Mouse (Mus musculus): ENCODE measurements around the gene Trp53tg5. TPM values are rescaled to one million over a fixed set of nuclear protein-coding genes. Genes with fewer than 3 reads are reported as not detected.

Gene Trp53tg5
- total RNA-seq, 2 experiments from 2014 or later: not detected

GRCm38 (mm10) chr2:164437710-164438109 is 35.8 kb downstream of the Trp53tg5 start:
- DNase-seq (ENCODE audit: extremely low spot score in 1 of 2, low spot score in 2 of 2): no peak
- intact Hi-C loops (cut with DNase I): no loop called here

DNA sequence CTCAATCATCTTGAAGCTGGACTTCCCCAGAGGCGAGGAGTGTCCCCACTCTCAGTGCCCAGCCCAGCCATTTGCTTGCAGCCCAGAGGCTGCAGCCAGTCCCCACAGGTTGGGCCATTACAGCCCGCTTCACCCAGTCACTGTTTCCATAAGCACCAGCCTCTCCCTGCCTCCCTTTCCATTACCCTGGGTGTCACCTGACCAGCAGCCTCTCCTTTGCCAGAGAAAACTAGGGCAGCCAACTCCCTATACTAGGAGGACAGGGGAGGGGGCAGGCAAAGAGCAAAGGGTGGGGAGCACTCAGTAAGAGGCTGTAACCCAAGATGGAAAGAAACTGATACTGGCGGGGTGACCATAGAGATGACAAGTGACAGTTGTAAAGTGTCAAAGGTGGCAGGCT is 36.6 kb downstream of the Trp53tg5 start:
- intact Hi-C loops (cut with DNase I): no loop called here
- no peak for DNase-seq (ENCODE audit: extremely low spot score in 1 of 2, low spot score in 2 of 2)

DNA sequence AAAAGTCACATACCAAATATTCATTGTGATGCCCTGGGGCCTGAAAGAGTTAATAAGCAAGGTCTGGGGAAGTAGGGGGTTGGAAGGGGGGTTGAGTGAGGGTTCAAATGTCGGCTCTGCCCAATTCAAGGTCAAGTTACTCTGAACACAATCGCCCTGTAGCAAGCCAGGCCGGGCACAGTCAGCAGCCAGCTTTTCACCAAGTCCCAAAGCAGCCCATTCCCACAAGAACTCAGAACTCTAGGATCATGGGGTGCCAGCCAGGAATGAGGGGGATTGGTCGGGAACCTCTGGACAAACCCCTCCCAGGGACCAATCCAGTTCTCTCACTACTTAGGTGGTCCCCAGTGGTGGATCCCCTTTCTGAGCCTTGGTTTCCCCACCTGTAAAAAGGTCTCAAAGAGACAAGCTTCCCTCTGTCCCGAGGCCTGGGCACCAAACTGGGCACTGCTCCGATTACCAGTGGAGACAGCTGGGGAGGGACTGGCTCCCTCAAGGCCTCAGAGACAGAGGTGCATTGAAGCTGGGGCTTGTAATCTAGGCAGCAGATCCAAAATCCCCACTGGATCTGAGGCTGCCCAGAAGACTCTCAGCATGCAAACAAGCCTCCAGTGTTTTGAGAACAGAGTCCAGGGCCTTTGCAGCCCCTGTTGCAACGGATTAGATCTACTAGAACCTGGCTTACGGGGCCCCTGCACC is 37.2 kb downstream of the Trp53tg5 start:
- intact Hi-C loops (cut with DNase I): no loop called here
- peak in 1 of 2 experiments; percentile 37 for DNase-seq (ENCODE audit: extremely low spot score in 1 of 2, low spot score in 2 of 2)

DNA sequence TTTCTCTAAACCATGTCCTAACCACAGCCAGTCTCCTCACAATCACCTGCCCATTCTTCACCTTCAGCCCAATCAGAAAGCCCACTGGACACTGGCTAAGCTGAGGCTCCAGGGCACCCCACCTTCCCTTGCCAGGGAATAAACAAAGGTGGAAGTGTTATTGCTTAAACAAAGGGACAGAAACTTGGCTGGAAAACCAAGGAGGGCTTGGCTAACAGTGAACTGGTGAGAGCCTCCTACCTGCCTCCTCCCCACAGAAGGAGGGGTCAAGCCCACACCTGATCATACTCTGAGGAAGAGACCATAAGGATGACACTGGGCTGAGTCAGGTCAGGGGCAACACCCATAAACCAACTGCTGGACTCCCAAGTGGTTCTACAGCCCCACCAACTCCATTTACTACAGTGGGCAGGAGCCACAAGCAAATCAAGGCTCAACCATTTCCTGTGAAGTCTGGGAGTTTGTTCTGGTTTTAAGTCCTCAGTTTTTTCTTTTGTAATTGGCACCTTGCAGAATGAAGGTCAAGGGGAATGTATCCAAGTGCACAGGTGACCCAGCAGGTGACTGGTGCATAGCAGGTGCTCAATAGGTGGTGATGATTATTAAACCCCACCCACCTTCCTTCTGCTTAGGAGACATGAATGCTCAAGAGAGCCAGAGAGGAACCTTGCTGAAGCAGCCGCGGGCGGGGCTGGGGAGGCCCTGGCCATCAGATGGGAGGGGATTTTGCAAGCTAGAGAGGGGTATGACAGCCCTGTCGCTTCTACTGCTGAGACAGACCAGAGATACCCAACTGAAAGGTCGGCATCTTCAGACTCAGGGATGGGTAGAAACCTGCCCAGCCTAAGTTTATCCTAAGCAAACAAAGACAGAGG is 38.1 kb downstream of the Trp53tg5 start:
- intact Hi-C loops (cut with DNase I): no loop called here
- no peak for DNase-seq (ENCODE audit: extremely low spot score in 1 of 2, low spot score in 2 of 2)

- DNase-seq (ENCODE audit: extremely low spot score in 1 of 2, low spot score in 2 of 2): no peak
- intact Hi-C loops (cut with DNase I): no loop called here
Measured at GRCm38 (mm10) chr2:164434681-164435080, 38.8 kb downstream of the Trp53tg5 start.

GRCm38 (mm10) chr2:164433278-164433895 is 40.1 kb downstream of the Trp53tg5 start:
- intact Hi-C loops (cut with DNase I): no loop called here
- DNase-seq (ENCODE audit: extremely low spot score in 1 of 2, low spot score in 2 of 2): no peak

- intact Hi-C loops (cut with DNase I): no loop called here
Measured at GRCm38 (mm10) chr2:164432541-164433191, 40.9 kb downstream of the Trp53tg5 start.

GRCm38 (mm10) chr2:164431676-164432465 is 41.7 kb downstream of the Trp53tg5 start:
- intact Hi-C loops (cut with DNase I): no loop called here
- no peak for DNase-seq (ENCODE audit: extremely low spot score in 1 of 2, low spot score in 2 of 2)

More at GRCm38 (mm10) chr2:164432541-164433191, 40.9 kb downstream of the Trp53tg5 start:
- DNase-seq (ENCODE audit: extremely low spot score in 1 of 2, low spot score in 2 of 2): peak in 1 of 2 experiments; percentile 40

GRCm38 (mm10) chr2:164430697-164431096 is 42.8 kb downstream of the Trp53tg5 start:
- intact Hi-C loops (cut with DNase I): no loop called here
- no peak for DNase-seq (ENCODE audit: extremely low spot score in 1 of 2, low spot score in 2 of 2)

DNA sequence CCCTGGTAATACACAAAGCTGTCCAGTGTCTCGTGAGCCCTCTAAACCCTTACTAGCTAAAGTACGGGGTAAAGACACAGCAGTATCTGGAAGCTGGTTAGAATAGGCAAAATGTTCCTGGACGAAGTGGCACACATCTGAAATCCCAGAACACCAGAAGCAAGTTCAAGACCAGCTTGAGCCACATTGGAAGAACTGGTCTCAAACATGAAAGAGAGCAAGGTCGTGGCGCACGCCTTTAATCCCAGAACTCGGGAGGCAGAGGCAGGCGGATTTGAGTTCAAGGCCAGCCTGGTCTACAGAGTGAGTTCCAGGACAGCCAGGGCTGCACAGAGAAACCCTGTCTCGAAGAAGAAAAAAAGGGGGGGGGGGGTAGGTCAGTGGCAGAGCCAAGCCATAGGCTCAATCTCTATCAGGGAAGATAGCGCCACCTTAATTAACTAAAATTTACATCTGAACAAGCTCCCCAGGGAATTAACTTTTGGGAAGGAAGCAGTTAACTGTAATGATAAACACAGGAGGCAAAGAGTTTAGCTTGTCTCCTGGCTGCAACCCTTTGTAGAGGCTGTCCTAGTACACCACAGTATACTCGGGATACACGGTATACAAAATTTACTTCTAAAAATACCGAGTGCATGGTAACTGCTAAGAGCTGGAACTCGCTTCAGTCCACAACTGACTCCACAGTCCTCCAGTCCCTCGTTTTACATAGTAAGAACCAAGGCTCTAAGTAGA is 43.5 kb downstream of the Trp53tg5 start:
- intact Hi-C loops (cut with DNase I): no loop called here
- DNase-seq (ENCODE audit: extremely low spot score in 1 of 2, low spot score in 2 of 2): no peak

DNA sequence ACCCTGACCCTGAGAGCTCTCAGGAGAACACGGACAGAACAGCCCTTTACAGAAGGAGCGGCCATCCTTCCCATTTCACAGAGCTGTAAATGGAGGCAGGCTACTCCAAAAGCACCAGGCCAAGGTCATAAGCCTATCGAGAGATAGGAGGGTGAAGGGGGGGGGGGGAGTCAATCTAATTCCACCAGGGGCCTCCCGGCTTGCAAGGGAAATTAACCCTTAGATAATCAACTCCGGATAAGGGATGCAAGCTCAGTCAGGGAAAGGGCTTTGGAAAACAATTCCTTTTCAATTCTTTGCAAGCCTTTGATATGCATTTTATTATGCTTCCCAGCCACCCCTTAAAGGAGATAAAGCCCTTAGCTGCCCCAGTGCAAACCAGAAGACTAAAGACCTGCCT is 45.1 kb downstream of the Trp53tg5 start:
- no peak for DNase-seq (ENCODE audit: extremely low spot score in 1 of 2, low spot score in 2 of 2)
- intact Hi-C loops (cut with DNase I): no loop called here

DNA sequence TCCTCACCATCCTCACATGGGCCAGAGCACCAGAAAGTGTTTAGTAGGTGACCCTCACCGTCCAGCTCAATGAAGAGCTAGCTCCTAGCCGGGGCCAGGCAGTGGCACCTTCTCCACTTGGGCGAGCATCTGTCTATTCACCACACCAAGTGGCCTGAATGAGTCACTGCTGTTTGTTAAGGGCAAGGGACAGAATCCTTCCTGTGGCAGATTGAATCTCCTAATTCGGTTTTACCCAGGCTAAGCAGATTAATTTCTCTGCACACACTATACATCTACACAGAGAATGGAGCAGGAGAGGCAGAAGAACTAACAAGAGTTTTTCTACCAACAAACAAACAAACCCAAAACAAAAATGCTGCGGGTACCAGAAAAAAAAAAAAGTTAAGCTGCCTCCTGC is 46.6 kb downstream of the Trp53tg5 start:
- intact Hi-C loops (cut with DNase I): no loop called here
- no peak for DNase-seq (ENCODE audit: extremely low spot score in 1 of 2, low spot score in 2 of 2)

DNA sequence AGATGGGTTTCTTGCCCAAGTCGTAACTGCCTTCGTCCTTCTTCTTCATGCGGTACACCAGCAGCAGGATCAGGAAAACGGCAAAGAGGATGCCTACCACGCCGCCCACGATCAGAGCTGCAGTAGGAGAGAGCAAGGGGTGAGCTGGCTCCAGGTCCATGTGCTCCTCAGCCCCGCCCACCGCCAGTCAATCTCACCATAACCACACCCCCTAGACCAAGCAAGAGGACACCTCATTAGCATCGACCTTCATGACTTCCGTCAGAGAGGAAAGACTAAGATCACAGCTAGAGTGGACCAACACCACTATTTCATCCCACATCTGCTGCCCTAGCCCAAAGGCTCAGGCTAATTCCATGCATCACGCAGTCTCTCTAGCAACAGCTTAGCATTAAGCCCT is 47.4 kb downstream of the Trp53tg5 start:
- DNase-seq (ENCODE audit: extremely low spot score in 1 of 2, low spot score in 2 of 2): no peak
- intact Hi-C loops (cut with DNase I): no loop called here

DNA sequence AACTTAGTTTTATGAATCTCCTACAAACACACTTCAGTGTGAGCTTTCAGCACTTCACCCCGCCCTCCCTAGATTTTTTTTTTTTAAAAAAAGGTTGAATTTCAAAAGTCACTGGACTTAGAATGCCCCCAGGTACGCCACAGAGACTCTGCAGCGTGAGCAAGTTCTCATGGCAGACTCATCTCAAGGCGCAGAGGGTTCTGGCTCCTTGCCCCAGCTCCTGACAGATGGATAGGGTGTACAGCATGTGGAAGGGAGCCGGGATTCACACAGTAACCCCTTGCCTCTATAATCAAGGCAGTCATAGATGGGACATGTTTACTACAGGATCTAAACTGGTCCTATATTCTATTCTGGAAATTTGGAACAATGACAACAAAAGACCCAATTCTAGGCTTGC is 48.1 kb downstream of the Trp53tg5 start:
- intact Hi-C loops (cut with DNase I): no loop called here
- no peak for DNase-seq (ENCODE audit: extremely low spot score in 1 of 2, low spot score in 2 of 2)

GRCm38 (mm10) chr2:164424406-164424805 is 49.1 kb downstream of the Trp53tg5 start:
- no peak for DNase-seq (ENCODE audit: extremely low spot score in 1 of 2, low spot score in 2 of 2)
- intact Hi-C loops (cut with DNase I): no loop called here

GRCm38 (mm10) chr2:164423464-164423863 is 50.1 kb downstream of the Trp53tg5 start:
- intact Hi-C loops (cut with DNase I): no loop called here
- DNase-seq (ENCODE audit: extremely low spot score in 1 of 2, low spot score in 2 of 2): no peak

DNA sequence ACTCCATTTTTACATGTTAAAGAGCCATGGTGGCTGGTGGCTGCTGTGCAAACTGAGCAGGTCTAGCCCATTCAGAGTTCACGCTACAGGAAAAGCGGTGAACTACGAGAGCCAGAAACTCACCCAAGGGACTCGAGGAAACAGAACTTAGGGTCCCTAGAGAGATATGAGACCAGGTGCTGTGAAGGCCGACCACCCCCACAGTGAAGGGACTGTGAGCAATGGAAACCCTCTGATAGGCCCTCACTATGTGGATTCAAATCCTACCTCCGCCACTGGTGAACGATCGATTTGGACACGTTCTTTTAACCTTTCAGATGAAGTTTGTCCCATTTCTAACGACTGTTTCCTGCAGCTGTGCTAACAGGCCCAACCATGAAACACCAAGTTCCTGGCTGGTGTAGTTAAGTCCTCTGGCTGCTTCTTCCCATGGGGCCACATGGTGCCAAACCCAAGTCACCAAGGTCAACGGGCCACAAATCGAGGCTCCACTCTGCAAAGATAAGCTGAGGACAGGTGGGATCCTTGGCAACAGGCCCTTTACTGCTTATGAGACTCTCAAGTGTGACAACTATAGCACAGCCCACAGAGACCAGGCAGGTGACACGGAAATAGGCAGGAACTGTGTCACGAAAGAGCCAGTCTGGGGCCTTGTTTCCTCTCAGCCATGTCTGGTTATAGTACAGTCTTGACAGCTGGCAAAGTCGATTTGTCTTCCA is 50.7 kb downstream of the Trp53tg5 start:
- intact Hi-C loops (cut with DNase I): no loop called here
- DNase-seq (ENCODE audit: extremely low spot score in 1 of 2, low spot score in 2 of 2): no peak
